Mouse (Mus musculus) hindbrain, embryonic 16.5 days (tissue): Measurements from ENCODE around the gene Tspan15. TPM values are rescaled to one million over a fixed set of nuclear protein-coding genes. Genes with fewer than 3 reads are reported as not detected.

Experiments
- ATAC-seq: fragments of 200-750 bp; cut with Nextera tagmentation; 2 replicates; pipeline ENCODE4 v1.8.0; 2017; ENCODE audit warnings: moderate TSS enrichment, moderate library complexity
- H3K27ac ChIP-seq: fragments of 300-500 bp; sonication (generic); 2 replicates; pipeline ENCODE4 v1.5.1; 2014; ENCODE audit warnings: low read depth, mild to moderate bottlenecking, control low read depth, low read length, moderate library complexity
- H3K27me3 ChIP-seq: fragments of 300-500 bp; sonication (generic); replicated peaks from 2 replicates; pipeline ENCODE4 v1.6.1; 2014; ENCODE audit warnings: low read length; ENCODE audit not compliant: control insufficient read depth, insufficient read depth
- H3K36me3 ChIP-seq: fragments of 300-500 bp; sonication (generic); 2 replicates; pipeline ENCODE4 v1.6.1; 2014; ENCODE audit warnings: mild to moderate bottlenecking, low read length, moderate library complexity, mixed read lengths; ENCODE audit not compliant: control insufficient read depth, insufficient read depth
- H3K4me1 ChIP-seq: fragments of 300-500 bp; sonication (generic); 2 replicates; pipeline ENCODE4 v1.6.1; 2014; ENCODE audit warnings: low read depth, low read length; ENCODE audit not compliant: control insufficient read depth, insufficient read depth
- H3K4me2 ChIP-seq: fragments of 300-500 bp; sonication (generic); 2 replicates; pipeline ENCODE4 v1.6.1; 2014; ENCODE audit warnings: mild to moderate bottlenecking, low read length, control low read depth, moderate library complexity
- H3K4me3 ChIP-seq: fragments of 300-500 bp; sonication (generic); 2 replicates; pipeline ENCODE4 v1.5.1; 2014; ENCODE audit warnings: mild to moderate bottlenecking, low read length, control low read depth, moderate library complexity
- H3K9ac ChIP-seq: fragments of 300-500 bp; sonication (generic); 2 replicates; pipeline ENCODE4 v1.6.1; 2014; ENCODE audit warnings: low read depth, mild to moderate bottlenecking, control low read depth, low read length, moderate library complexity
- H3K9me3 ChIP-seq: fragments of 300-500 bp; sonication (generic); 2 replicates; pipeline ENCODE4 v1.6.1; 2014; ENCODE audit warnings: mild to moderate bottlenecking, low read length, moderate library complexity; ENCODE audit not compliant: control insufficient read depth
- WGBS: fragments of 180-500 bp; shearing (Covaris S2); extraction: QIAGEN DNeasy Blood & Tissue Kit; methylation state at CpG from one replicate; pipeline ENCODE4 v1.1.7; 2014; 5-methylcytosine and 5-hydroxymethylcytosine counted together
- polyA plus RNA-seq: library from polyadenylated mRNA; unstranded; fragments of >200 nt; fragmentation: Nextera tagmentation; extraction: Ambion mirVana; gene quantifications from 2 replicates; pipeline ENCODE4 v1.2.1, GENCODE M21; 2015

The Tspan15 gene
- polyA plus RNA-seq, 1 experiment from 2014 or later = 22.9 TPM

GRCm38 (mm10) chr10:62202574-62202973, 28.5 kb downstream of the Tspan15 start:
- H3K9me3 ChIP-seq = no peaks in the 10 kb centered on the region
- ATAC-seq = no peak
- no peak overlapping the region for H3K4me2 ChIP-seq
- no peaks in the 10 kb centered on the region for H3K27me3 ChIP-seq
- H3K4me1 ChIP-seq = no peaks in the 10 kb centered on the region
- H3K9ac ChIP-seq = no peak overlapping the region
- 70% methylated on average over 6 of the region's 6 CpGs for WGBS
- H3K27ac ChIP-seq = no peak overlapping the region
- H3K4me3 ChIP-seq = no peak overlapping the region
- no peaks in the 10 kb centered on the region for H3K36me3 ChIP-seq

- peaks cover 2% of the 10 kb centered on the region; the same call in 1 of the 2 replicates for H3K4me1 ChIP-seq
- H3K27ac ChIP-seq = no peak overlapping the region
- H3K9ac ChIP-seq = no peak overlapping the region
- H3K27me3 ChIP-seq = no peaks in the 10 kb centered on the region
- no peak overlapping the region for H3K4me3 ChIP-seq
- WGBS = 71% methylated on average over 1 of the region's 1 CpGs
- no peak overlapping the region for H3K4me2 ChIP-seq
- H3K36me3 ChIP-seq = no peaks in the 10 kb centered on the region
- ATAC-seq = no peak
- H3K9me3 ChIP-seq = no peaks in the 10 kb centered on the region
These were observed 32.2 kb downstream of the Tspan15 start for GRCm38 (mm10) chr10:62198891-62199290.

GRCm38 (mm10) chr10:62197403-62197802, 33.6 kb downstream of the Tspan15 start:
- H3K4me1 ChIP-seq = peaks cover 3% of the 10 kb centered on the region; the same call in 1 of the 2 replicates
- H3K27me3 ChIP-seq = no peaks in the 10 kb centered on the region
- no peak for ATAC-seq
- H3K27ac ChIP-seq = no peak overlapping the region
- 56% methylated on average over 4 of the region's 4 CpGs for WGBS
- no peaks in the 10 kb centered on the region for H3K36me3 ChIP-seq
- H3K9me3 ChIP-seq = no peaks in the 10 kb centered on the region
- H3K4me2 ChIP-seq = no peak overlapping the region
- no peak overlapping the region for H3K4me3 ChIP-seq
- no peak overlapping the region for H3K9ac ChIP-seq

- H3K27me3 ChIP-seq = no peaks in the 10 kb centered on the region
- H3K4me1 ChIP-seq = peaks cover 3% of the 10 kb centered on the region; the same call in 1 of the 2 replicates
- no peaks in the 10 kb centered on the region for H3K9me3 ChIP-seq
- WGBS = 64% methylated on average over 7 of the region's 7 CpGs
- no peak overlapping the region for H3K9ac ChIP-seq
- H3K36me3 ChIP-seq = no peaks in the 10 kb centered on the region
- ATAC-seq = no peak
- H3K4me2 ChIP-seq = no peak overlapping the region
- H3K4me3 ChIP-seq = no peak overlapping the region
- peak overlapping the region; percentile 21; the same call in 1 of the 2 replicates for H3K27ac ChIP-seq
These were observed 35.7 kb downstream of the Tspan15 start for GRCm38 (mm10) chr10:62195376-62195775.

GRCm38 (mm10) chr10:62194946-62195345, 36.1 kb downstream of the Tspan15 start:
- ATAC-seq = no peak
- H3K27me3 ChIP-seq = no peaks in the 10 kb centered on the region
- H3K9ac ChIP-seq = no peak overlapping the region
- no peaks in the 10 kb centered on the region for H3K36me3 ChIP-seq
- H3K4me2 ChIP-seq = no peak overlapping the region
- H3K27ac ChIP-seq = peak overlapping the region; percentile 21; the same call in 1 of the 2 replicates
- H3K4me1 ChIP-seq = peaks cover 3% of the 10 kb centered on the region; the same call in 1 of the 2 replicates
- 77% methylated on average over 6 of the region's 6 CpGs for WGBS
- no peak overlapping the region for H3K4me3 ChIP-seq
- H3K9me3 ChIP-seq = no peaks in the 10 kb centered on the region

DNA sequence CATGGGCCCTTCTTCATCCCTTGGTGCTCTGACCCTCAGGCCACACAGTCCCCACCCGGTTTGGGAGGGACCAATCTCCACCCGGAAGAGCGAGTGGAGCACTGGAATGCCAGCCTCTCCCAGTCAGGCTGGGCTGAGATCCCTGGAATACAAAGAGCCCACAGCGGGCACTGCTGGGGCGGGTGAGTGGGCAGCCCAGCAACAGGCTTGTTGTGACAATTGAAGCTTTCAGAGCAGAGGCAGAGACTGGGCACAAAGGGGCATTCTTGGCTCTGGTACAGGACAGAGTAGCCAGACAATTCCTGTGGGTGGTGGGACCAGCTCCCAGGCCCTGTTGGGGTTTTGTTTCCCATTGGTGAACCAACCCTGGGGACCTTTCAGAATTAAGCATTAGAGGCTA, 36.6 kb downstream of the Tspan15 start:
- 61% methylated on average over 5 of the region's 5 CpGs for WGBS
- H3K36me3 ChIP-seq = no peaks in the 10 kb centered on the region
- H3K27ac ChIP-seq = peak overlapping the region; percentile 21
- H3K9ac ChIP-seq = no peak overlapping the region
- H3K4me1 ChIP-seq = peaks cover 3% of the 10 kb centered on the region; the same call in 1 of the 2 replicates
- no peaks in the 10 kb centered on the region for H3K27me3 ChIP-seq
- peak; percentile 93 for ATAC-seq
- no peaks in the 10 kb centered on the region for H3K9me3 ChIP-seq
- H3K4me2 ChIP-seq = no peak overlapping the region
- H3K4me3 ChIP-seq = no peak overlapping the region

DNA sequence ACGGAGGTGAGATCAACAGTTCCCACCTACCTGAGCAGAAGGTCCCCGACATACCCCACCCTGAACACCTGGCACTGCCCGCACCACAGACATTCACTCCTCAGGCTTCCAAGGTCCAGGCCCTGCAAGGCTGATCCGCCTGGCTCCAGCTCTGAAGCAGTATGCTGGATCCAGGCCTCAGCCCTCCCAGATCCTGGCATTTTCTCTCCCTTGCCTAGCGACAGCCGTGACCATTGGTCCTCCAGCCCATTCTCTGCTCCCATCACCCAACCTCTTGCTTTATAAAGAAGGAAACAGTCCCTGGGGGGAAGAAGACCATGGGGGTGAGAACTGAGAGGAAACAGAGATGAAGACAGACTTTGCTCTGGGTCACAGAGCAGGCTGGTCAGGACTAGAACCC, 37.0 kb downstream of the Tspan15 start:
- Histone ChIP-seq H3K36me3 (no peaks in the 10 kb centered on the region), H3K9ac (no peak overlapping the region), H3K9me3 (no peaks in the 10 kb centered on the region), H3K27ac (peak overlapping the region; percentile 16), H3K27me3 (no peaks in the 10 kb centered on the region), H3K4me1 (peaks cover 3% of the 10 kb centered on the region; the same call in 1 of the 2 replicates), H3K4me3 (no peak overlapping the region), H3K4me2 (no peak overlapping the region)
- WGBS = 69% methylated on average over 6 of the region's 6 CpGs
- ATAC-seq = peak; percentile 69

DNA sequence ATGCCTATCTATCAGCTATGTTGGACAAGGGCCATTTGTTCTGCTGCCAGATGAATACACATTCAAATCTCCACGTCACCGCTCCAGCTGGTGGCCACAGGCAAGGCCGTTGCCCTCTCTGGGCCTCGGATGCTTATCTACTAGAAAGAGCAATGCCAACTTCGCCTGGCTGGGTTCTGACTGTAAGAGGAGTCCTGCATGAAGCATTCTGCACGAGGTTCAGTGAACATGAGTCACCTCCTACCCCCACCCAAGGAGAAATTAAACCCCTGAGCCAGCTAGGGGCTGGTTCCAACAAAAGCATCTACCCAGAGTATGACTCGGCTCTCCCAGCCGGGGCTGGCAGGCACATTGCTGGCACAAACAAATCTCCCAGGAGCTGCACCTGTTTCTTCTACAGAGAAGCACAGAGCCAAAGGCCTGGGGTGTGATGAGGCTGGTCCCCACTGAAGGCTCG, 38.3 kb downstream of the Tspan15 start:
- Histone ChIP-seq H3K9me3 (no peaks in the 10 kb centered on the region), H3K4me1 (peaks cover 3% of the 10 kb centered on the region; the same call in 1 of the 2 replicates), H3K9ac (no peak overlapping the region), H3K27ac (no peak overlapping the region), H3K36me3 (no peaks in the 10 kb centered on the region), H3K27me3 (no peaks in the 10 kb centered on the region), H3K4me2 (no peak overlapping the region), H3K4me3 (no peak overlapping the region)
- 45% methylated on average over 9 of the region's 9 CpGs for WGBS
- 0 out of 2 replicates have a peak, but pooled peaks have one; percentile 29 for ATAC-seq

- H3K9ac ChIP-seq = no peak overlapping the region
- H3K9me3 ChIP-seq = no peaks in the 10 kb centered on the region
- H3K27ac ChIP-seq = no peak overlapping the region
- H3K36me3 ChIP-seq = no peaks in the 10 kb centered on the region
- no peak for ATAC-seq
- no peaks in the 10 kb centered on the region; the same call in 1 of the 2 replicates for H3K27me3 ChIP-seq
- 80% methylated on average over 7 of the region's 7 CpGs for WGBS
- peaks cover 3% of the 10 kb centered on the region; the same call in 1 of the 2 replicates for H3K4me1 ChIP-seq
- no peak overlapping the region for H3K4me2 ChIP-seq
- no peak overlapping the region for H3K4me3 ChIP-seq
These were observed 40.2 kb downstream of the Tspan15 start for GRCm38 (mm10) chr10:62190821-62191220.
